Mouse (Mus musculus) stomach, postnatal 0 days (tissue): ENCODE results near the gene Car8. TPM values are rescaled to one million over a fixed set of nuclear protein-coding genes. Genes with fewer than 3 reads are reported as not detected.

Source experiments
- ATAC-seq: fragments of 200-750 bp; cut with Nextera tagmentation; 2 replicates; pipeline ENCODE4 v1.8.0; 2017; ENCODE audit not compliant: low FRiP score, low TSS enrichment
- DNase-seq: peaks from one replicate; pipeline ENCODE4 v3.0.0-alpha.2; 2016; ENCODE audit warnings: low spot score
- H3K27ac ChIP-seq: fragments of 300-500 bp; sonication (generic); replicated peaks from 2 replicates; pipeline ENCODE4 v1.5.1; 2014; ENCODE audit warnings: mild to moderate bottlenecking, control low read depth
- H3K27me3 ChIP-seq: fragments of 300-500 bp; sonication (generic); 2 replicates; pipeline ENCODE4 v1.6.1; 2014; ENCODE audit warnings: low read length; ENCODE audit not compliant: control insufficient read depth, insufficient read depth
- H3K36me3 ChIP-seq: fragments of 300-500 bp; sonication (generic); 2 replicates; pipeline ENCODE4 v1.6.1; 2014; ENCODE audit warnings: low read length, mixed read lengths; ENCODE audit not compliant: control insufficient read depth, insufficient read depth
- H3K4me1 ChIP-seq: fragments of 300-500 bp; sonication (generic); replicated peaks from 2 replicates; pipeline ENCODE4 v1.6.1; 2014; ENCODE audit warnings: antibody characterized with exemption; ENCODE audit not compliant: control insufficient read depth, insufficient read depth
- H3K4me2 ChIP-seq: fragments of 300-500 bp; sonication (generic); replicated peaks from 2 replicates; pipeline ENCODE4 v1.6.1; 2014; ENCODE audit warnings: low read depth, mild to moderate bottlenecking, control low read depth, moderate library complexity
- H3K4me3 ChIP-seq: fragments of 300-500 bp; sonication (generic); 2 replicates; pipeline ENCODE4 v1.5.1; 2014; ENCODE audit warnings: low read depth, low read length, control low read depth
- H3K9ac ChIP-seq: fragments of 300-500 bp; sonication (generic); 2 replicates; pipeline ENCODE4 v1.6.1; 2014; ENCODE audit warnings: mild to moderate bottlenecking, low read length, control low read depth, mixed read lengths
- H3K9me3 ChIP-seq: fragments of 300-500 bp; sonication (generic); 2 replicates; pipeline ENCODE4 v1.6.1; 2016; ENCODE audit warnings: low read length; ENCODE audit not compliant: control insufficient read depth
- CTCF ChIP-seq: IDR thresholded peaks from 2 replicates; pipeline ENCODE4 v1.5.1; 2016; ENCODE audit warnings: antibody characterized with exemption, low read depth, mild to moderate bottlenecking, moderate library complexity
- EP300 ChIP-seq: optimal IDR thresholded peaks from 2 replicates; pipeline ENCODE3; 2016; ENCODE audit warnings: antibody characterized with exemption
- WGBS: fragments of 180-500 bp; shearing (Covaris S2); extraction: QIAGEN DNeasy Blood & Tissue Kit; methylation state at CpG from one replicate; pipeline ENCODE4 v1.1.7; 2014; 5-methylcytosine and 5-hydroxymethylcytosine counted together
- polyA plus RNA-seq: library from polyadenylated mRNA; unstranded; fragments of >200 nt; fragmentation: Nextera tagmentation; extraction: Ambion mirVana; gene quantifications from 2 replicates; pipeline ENCODE4 v1.2.1, GENCODE M21; 2015

The Car8 gene
- polyA plus RNA-seq, 1 experiment from 2014 or later: 32.6 TPM

GRCm38 (mm10) chr4:8137403-8137802 is 101.4 kb downstream of the Car8 start:
- TF ChIP-seq CTCF: no peak
- Histone ChIP-seq H3K4me3 (no peak overlapping the region), H3K4me2 (no peak overlapping the region), H3K36me3 (no peaks in the 10 kb centered on the region), H3K9ac (no peak overlapping the region), H3K9me3 (no peaks in the 10 kb centered on the region), H3K27ac (no peak overlapping the region), H3K4me1 (no peaks in the 10 kb centered on the region), H3K27me3 (no peaks in the 10 kb centered on the region)
- ATAC-seq: 0 out of 2 replicates have a peak, but pooled peaks have one; percentile 53
- no peak for DNase-seq
- WGBS: 78% methylated on average over 2 of the region's 2 CpGs

GRCm38 (mm10) chr4:8132024-8132423 is 106.8 kb downstream of the Car8 start:
- WGBS: 91% methylated on average over 2 of the region's 2 CpGs
- TF ChIP-seq EP300 (no peak), CTCF (no peak)
- H3K4me3 ChIP-seq: no peak overlapping the region
- H3K9me3 ChIP-seq: no peaks in the 10 kb centered on the region
- ATAC-seq (no peak), DNase-seq (no peak)
- no peaks in the 10 kb centered on the region for H3K27me3 ChIP-seq
- H3K27ac ChIP-seq: no peak overlapping the region
- H3K4me2 ChIP-seq: no peak overlapping the region
- H3K36me3 ChIP-seq: no peaks in the 10 kb centered on the region
- no peaks in the 10 kb centered on the region for H3K4me1 ChIP-seq
- no peak overlapping the region for H3K9ac ChIP-seq

DNA sequence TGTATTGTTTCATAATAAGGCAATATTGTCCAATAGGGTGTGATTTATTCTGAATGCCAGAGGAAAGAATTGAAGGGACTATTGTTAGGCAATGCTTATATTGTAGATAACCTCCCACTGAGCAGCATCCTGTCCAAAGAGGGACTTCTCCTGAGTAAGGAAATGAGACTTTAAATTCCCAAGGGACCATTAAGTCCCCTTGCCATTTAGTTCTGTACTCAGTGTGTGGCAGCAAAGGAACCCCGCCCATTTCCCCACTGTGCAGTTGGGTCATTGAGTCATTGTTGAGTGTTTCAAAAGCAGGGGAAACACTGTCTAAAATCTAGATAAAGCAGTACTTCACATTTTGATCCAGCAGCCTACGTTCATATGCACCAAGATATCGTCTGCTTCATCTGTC is 125.3 kb downstream of the Car8 start:
- no peak overlapping the region for H3K27ac ChIP-seq

DNA sequence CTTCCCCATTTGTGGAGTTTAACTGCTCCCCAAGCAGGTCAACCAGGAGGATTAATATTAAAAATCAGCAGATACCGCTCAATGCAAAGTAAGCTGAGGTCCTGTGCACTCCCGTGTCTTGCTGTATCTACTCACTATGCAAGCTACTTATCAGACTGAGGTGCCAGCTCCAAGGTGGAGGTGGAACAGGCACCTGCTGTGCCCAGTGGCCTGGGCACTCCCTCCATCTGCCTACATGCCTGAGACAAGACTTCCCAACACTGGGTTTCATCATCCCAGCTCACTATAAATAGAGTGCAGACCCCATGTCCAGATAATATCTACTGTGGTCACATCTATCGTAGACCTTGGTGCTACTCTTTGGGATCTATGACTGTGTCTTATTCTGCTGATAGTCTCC is 127.0 kb downstream of the Car8 start:
- H3K27me3 ChIP-seq: no peaks in the 10 kb centered on the region
- H3K27ac ChIP-seq: no peak overlapping the region
- no peak overlapping the region for H3K4me3 ChIP-seq
- no peak for DNase-seq
- no peaks in the 10 kb centered on the region for H3K36me3 ChIP-seq
- H3K4me1 ChIP-seq: no peaks in the 10 kb centered on the region
- WGBS: 89% methylated on average over 3 of the region's 3 CpGs
- H3K9ac ChIP-seq: no peak overlapping the region
- H3K9me3 ChIP-seq: no peaks in the 10 kb centered on the region
- no peak for ATAC-seq
- no peak overlapping the region for H3K4me2 ChIP-seq
- TF ChIP-seq CTCF (no peak), EP300 (no peak)

More for the DNA sequence above, 125.3 kb downstream of the Car8 start:
- ATAC-seq (no peak), DNase-seq (no peak)
- Histone ChIP-seq H3K4me1 (no peaks in the 10 kb centered on the region), H3K27me3 (no peaks in the 10 kb centered on the region), H3K9ac (no peak overlapping the region), H3K36me3 (no peaks in the 10 kb centered on the region), H3K9me3 (no peaks in the 10 kb centered on the region), H3K4me2 (no peak overlapping the region), H3K4me3 (no peak overlapping the region)
- 65% methylated on average over 3 of the region's 3 CpGs for WGBS
- TF ChIP-seq CTCF (no peak), EP300 (no peak)

- DNase-seq (no peak), ATAC-seq (no peak)
- no peaks in the 10 kb centered on the region for H3K36me3 ChIP-seq
- WGBS: 85% methylated on average over 16 of the region's 16 CpGs
- no peaks in the 10 kb centered on the region for H3K9me3 ChIP-seq
- H3K27ac ChIP-seq: no peak overlapping the region
- TF ChIP-seq CTCF: no peak
- TF ChIP-seq EP300: no peak
- no peak overlapping the region for H3K4me3 ChIP-seq
- H3K27me3 ChIP-seq: no peaks in the 10 kb centered on the region
- H3K4me2 ChIP-seq: no peak overlapping the region
- H3K4me1 ChIP-seq: no peaks in the 10 kb centered on the region
- no peak overlapping the region for H3K9ac ChIP-seq
Observed at GRCm38 (mm10) chr4:8109906-8110567, 128.8 kb downstream of the Car8 start.

GRCm38 (mm10) chr4:8101466-8101865 is 137.4 kb downstream of the Car8 start:
- Histone ChIP-seq H3K36me3 (no peaks in the 10 kb centered on the region), H3K4me1 (no peaks in the 10 kb centered on the region), H3K27me3 (no peaks in the 10 kb centered on the region), H3K4me3 (no peak overlapping the region), H3K4me2 (no peak overlapping the region), H3K9ac (no peak overlapping the region), H3K9me3 (no peaks in the 10 kb centered on the region), H3K27ac (no peak overlapping the region)
- TF ChIP-seq CTCF: no peak
- TF ChIP-seq EP300: no peak
- ATAC-seq (no peak), DNase-seq (no peak)
- 51% methylated on average over 3 of the region's 3 CpGs for WGBS
